ENCODE assay signal across 10 mouse cellular contexts in genomic region chr4:125158081-125158480, GRCm38 (mm10). TPM values are rescaled to one million over a fixed set of nuclear protein-coding genes. Genes with fewer than 3 reads are reported as not detected.
"Had no signal": no experiment of that assay in that cellular context is flagged by ENCODE, and none has a peak within 500 bp of the region (broad histone marks: within the 10 kb centered on the region; RNA-seq: fewer than 3 reads in every experiment).

No protein-coding gene starts in this region.

- H3K27ac ChIP-seq: limb, embryonic 13.5 days; liver, embryonic 14.5 days; midbrain, embryonic 10.5 days; neural tube, embryonic 13.5 days had no signal

- H3K9me3 ChIP-seq: limb, embryonic 13.5 days; midbrain, embryonic 10.5 days; neural tube, embryonic 13.5 days had no signal

- H3K36me3 ChIP-seq: limb, embryonic 13.5 days; midbrain, embryonic 10.5 days; neural tube, embryonic 13.5 days had no signal

- ATAC-seq: midbrain, embryonic 16.5 days had no signal

- H3K4me3 ChIP-seq: limb, embryonic 13.5 days; midbrain, embryonic 10.5 days; neural tube, embryonic 13.5 days had no signal

- DNase-seq: kidney, adult 2 months; kidney, postnatal 36 days; lung, adult 18-20 months; right cerebral cortex, postnatal 4 days; thymus, postnatal 4 days had no signal

RNA-seq across cellular contexts. Expression of gene Zc3h12a, which starts 30.4 kb away (rescaled TPM):
- polyA plus RNA-seq: midbrain, embryonic 16.5 days had no signal
